Mouse (Mus musculus) E14TG2a.4 (cell line): ENCODE results near the gene Olfr777.
"Not testable (repeated sequence)": the region's sequence is repeated elsewhere in the genome, so short reads cannot be mapped to it uniquely, and the experiment has no call there.

ENCODE experiments used
- CTCF ChIP-seq: conservative IDR thresholded peaks from 2 replicates; pipeline ENCODE4 v1.5.1; 2014; ENCODE audit warnings: low read length
- NANOG ChIP-seq: IDR thresholded peaks from 2 replicates; pipeline ENCODE4 v1.6.1; 2014; ENCODE audit warnings: borderline replicate concordance, low read length, mixed read lengths
- POU5F1 ChIP-seq: IDR thresholded peaks from 2 replicates; pipeline ENCODE4 v1.6.1; 2014; ENCODE audit warnings: low read length, borderline replicate concordance

GRCm38 (mm10) chr10:129312973-129313372, 41.7 kb upstream of the Olfr777 start:
- not testable (repeated sequence) for TF ChIP-seq CTCF, POU5F1, NANOG
